Mouse (Mus musculus) heart, postnatal 0 days (tissue): ENCODE data around the gene Cln3.

Source experiments
- CTCF ChIP-seq: IDR thresholded peaks from 2 replicates; pipeline ENCODE4 v1.5.1; 2016; ENCODE audit warnings: antibody characterized with exemption, control low read depth, low read depth
- EP300 ChIP-seq: IDR thresholded peaks from 2 replicates; pipeline ENCODE4 v1.6.1; 2016; ENCODE audit warnings: antibody characterized with exemption, low read depth

DNA sequence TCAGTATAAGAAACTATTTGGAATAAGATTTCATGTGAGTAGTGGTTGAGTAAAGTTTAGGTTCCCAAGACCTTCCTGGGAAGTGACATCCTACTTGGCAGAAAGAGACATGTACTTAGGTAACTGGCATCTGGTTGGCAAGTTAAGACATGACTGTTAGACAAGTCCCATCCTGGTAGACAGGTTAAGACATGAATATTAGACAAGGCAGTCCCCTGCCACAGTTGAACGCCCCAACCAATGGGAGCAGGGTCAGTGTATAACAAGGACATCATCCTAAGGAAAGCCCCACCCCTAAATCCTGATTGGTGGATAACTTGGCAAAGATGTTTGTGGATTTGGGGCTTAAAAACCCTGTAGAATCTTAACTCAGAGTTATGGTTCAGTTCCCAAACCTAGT, 52.2 kb downstream of the Cln3 start:
- TF ChIP-seq EP300: no peak
- TF ChIP-seq CTCF: no peak
